Mouse (Mus musculus) spleen, postnatal 14 days (tissue): ENCODE measurements around the gene Rab40c.
A peak's percentile ranks its signal among the peaks of the same experiment; 100 is the strongest.

Source experiments
- DNase-seq, 2 experiments: peaks; one replicate each; pipeline ENCODE4 v3.0.0; 2021 to 2022; ENCODE audit warnings: low spot score in 2 of 2

The Rab40c gene

DNA sequence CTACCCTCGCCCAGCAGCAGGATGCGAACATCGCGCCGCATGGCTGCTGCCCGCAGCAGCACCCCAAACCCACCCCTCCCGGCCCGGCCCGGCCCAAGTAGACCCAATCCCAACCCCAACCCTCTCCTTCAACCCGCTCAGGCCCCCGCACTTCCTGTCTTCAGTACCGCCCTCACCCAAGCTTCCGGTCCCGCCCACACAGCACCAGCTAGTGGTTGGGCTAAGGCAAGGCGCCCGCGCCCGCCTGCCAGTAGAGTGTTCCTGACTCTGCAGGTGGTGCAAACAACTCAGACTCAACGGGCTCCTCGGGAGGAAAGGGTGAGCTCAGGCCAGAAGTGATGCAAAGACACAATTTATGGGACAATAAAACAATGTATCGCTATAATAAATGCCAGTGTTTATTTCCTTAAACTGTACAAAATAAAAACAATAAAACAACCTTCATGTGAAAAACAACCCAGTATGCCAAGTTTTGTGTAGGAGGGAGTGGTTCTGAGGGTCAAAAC, 75.1 kb downstream of the Rab40c start, which contains the start of gene Rhot2:
TSS of gene Rhot2 (minus strand) at position 456 of the 506 bp plus-strand sequence.
- peak; percentile 86 to 93 for DNase-seq

DNA sequence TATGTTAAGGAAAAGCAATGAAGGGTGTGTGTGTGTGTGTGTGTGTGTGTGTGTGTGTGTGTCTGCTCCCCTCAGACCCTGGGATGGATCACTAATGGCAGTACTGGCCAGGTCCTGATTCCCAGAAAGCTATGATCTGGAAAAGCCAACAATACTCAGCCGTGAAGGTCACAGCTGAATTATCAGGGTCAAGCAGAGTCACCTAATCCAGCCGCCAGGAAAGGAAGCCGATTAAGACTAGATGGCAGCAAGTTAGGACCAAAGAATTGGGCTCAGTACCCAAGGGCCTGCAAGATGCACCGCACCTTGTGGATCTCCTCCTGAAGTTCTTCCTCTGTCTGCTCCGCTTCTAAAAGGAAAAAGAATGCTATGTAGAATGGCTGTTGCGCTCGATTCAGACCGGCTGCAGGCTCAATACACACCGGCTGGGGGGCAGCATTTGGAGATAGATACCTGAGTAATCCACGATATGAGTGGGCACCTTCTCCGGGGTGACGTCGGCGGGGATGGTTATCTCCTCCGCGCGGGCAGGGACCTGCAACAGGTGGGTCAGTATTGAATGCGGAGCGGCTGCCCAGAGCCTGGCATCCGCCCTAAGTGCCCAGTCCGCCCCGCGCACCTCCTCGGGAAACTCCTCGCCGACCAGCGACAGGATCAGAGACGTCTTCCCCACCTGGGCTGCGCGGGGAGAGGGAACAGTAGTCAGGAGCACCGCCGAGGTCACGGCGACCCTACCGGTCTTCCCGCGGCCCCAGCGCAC, 75.7 kb downstream of the Rab40c start:
- no peak for DNase-seq

DNA sequence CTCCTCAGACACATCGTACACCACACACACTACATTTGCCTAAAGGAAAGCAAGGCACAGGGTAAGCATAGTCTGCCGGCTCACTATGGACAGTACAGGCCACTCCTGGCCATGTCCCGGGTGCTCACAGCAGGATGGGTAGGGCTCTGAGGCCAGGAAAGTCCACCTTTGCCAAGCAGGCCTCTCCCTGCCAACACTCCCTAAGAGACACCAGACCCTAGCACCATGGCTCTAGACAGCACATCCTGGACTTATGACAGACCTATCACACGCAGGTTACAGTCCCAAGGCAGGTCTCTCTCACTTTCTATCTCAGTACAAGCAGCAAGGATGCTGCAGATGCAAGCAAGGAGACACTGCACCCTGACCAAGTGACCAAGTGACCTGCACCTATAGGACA, 76.4 kb downstream of the Rab40c start:
- DNase-seq = no peak

DNA sequence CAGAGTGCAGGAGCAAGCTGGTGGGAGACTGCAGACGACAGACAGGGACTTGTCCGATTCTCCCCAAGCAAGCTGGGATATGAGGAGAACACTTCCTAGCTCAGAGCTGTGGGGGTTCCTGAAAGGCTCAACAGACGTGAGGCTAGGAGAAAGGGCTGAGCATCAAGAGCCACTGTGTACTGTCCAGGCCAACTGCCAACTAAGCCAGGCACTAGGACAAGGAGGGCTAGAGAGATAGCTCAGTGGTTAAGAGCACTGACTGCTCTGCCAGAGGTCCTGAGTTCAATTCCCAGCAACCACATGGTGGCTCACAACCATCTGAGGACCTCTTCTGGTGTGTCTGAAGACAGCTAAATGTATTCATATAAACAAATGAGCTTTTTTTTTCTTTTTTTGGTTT, 77.0 kb downstream of the Rab40c start:
- DNase-seq = no peak

DNA sequence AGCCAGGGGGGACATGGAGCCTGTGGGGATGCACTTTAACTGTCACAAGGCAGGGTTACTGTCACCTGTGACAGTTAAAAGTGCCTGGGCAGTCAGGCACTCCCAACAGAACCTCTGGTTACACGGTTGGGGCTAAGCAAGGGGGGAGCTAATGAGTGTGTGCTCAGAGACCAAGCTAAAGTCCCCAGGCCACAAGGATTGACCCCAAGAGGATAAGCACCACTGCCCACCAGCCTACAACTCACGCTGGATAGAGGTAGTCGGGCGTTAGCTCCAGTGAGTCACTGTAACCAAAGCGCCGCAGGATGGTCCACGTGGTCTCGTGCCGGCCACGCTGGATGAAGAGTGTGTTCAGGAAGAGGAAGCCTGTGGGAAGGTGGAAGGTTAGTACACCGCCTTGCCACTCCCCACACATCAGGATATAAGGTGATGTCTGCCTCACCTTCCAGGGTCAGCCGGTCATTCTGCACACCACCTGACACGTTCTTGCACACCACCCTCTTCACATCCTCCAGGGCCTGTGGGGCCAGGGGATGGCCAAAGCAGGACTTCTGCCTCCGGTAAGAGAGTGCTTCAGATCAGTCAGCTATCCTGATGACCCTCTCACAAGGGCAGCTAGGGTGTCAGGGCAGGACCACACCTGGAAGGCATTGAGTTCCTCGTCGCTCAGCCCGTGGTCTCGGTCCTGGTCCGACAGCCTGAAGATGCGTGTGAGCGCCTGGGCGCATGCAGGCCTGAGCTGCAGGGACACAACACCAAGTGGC, 78.2 kb downstream of the Rab40c start, which contains the start of gene Gm20683:
TSS of gene Gm20683 (minus strand) at position 647 of the 764 bp plus-strand sequence.
- no peak for DNase-seq

DNA sequence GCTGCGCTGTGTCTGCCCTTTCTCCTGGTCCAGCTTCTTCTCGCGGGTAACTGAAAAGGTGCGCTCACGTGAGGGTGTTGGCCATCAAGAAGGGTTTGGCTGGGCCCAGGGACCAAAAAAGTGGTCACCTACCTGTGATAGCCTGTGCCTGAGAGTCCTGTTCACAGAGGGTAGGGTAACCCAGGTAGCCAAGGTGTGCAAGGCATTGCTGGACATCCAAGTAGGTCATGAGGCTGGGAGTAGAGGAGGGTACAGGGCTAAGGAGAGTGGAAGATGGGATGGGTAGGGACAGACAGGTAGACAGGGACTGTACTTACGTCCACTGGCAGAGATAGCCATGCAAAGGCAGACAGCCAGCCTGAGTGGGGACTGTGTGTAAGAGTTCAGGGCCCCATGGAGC, 79.0 kb downstream of the Rab40c start:
- no peak for DNase-seq

DNA sequence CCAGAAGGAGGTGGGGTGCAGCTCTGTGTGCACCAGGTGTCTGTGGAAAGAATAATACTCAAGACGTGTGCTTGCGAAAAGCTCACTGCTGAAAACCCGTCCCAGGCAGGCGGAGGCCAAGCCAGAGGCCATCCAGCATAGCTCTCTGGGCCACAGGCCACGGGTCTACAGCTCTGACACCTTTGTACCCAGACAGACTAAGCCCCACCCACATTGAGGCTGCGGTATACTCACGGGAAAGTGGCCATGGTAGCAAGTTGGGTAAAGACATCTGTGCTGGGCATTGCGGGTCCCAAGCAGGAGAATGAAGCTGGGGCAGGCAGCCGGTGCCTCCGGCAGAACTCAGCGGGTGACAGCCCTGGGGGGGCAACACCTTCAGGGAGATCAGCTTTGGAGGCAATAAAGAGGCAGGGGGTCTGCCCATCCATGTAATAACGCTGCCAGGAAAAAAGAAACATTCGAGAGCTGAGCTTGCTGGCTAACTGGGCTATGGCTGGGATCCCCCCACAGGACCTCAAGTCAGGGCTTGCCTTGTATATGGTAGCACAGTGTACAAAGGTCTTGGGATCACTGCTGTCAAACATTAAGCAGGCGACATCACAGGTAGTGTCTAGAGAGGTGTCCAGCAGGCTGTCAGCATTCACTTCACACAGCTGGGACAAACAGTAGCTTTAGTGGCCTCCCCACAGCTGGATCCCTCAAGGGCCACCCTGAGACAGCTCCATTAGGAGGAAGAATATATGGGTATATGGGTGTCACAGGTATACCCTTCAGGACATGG, 79.9 kb downstream of the Rab40c start:
- no peak for DNase-seq

DNA sequence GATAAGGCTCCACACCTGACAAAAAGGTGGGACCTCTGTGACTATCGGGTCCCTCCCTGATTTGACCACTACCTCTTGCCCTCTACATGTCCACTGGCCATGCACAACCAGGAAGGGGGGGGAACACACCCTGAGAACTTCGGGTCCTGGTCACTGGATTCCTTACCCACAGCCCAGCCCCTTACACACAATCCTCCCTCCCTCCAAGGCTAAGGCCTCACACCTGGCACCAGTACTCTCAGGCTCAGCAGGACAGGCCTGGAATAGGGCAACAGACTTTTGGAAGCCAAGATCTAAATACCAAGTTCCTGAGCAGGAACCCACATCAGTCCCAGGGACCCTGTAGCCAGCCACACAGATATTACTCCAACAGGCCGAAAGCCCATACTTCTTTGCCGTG, 80.6 kb downstream of the Rab40c start:
- DNase-seq = no peak

DNA sequence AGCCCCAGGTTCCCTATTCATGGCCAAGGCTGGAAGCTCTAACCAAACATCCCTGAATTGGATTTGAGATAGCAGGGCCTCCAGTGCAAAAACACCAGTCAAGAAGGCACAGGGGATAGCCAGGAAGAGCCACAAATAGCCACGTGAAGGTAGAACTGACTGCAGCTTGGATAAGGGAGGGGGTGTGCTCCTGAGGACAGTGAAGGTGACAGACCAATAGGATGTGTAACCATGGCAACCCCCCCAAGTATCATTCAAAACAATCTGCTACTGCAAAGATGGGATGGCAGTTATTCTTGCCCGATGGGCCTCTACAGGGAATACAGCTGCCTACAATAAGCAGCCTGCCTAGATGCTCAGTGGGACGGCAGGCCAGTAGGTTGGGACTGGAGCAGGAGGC, 82.0 kb downstream of the Rab40c start:
- DNase-seq = no peak

DNA sequence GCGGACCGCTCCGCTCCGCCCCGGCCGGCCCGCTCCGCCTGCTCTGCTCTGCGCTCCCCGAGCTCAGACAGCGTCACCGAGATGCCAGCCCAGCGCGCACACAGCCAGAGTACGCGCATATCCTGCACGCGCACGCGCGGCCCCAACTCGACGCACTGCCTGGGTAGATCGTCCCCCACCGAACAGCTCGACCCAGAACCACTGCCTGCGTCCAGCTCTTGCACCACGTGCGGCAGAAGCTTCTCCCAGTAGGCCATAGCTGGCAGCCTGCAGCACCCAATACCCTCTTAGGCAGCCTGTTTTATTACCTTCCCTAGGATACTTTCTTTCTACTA, 82.5 kb downstream of the Rab40c start, which contains the start of gene Rhbdl1:
TSS of gene Rhbdl1 (minus strand) at position 220 of the 335 bp plus-strand sequence.
- no peak for DNase-seq

DNA sequence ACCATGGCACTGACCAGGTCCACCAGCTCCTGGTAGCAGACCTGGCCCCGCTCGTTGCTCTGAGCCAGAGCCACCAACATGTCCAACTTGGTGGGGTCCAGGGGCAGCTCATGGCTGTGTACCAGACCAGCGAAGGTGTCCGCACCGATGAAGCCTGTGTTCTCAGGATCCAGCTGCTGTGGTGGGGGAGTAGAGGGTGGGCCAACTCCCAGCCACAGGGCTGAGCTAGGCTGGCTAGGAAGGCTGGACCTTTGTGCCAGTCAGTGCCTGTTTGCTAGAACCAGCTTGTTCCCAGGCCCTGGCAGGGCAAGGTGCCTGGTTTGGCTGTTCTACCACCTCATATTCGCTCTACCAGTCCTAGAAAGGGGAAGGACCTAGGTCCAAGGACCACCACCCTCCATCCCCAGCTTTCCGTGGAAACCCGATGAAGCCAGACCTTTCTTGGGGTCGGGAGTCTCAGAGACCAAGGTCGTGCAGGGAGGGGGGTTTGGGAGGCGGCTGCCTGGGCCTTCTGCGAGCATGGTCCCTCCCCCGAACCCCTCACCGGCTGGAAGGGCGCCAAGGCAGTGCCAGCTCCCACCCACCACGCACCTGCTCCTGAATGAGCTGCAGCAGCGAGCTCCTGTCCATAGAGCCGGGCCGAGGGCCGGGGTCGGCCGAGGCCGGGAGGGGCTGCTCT, 83.0 kb downstream of the Rab40c start:
- DNase-seq = no peak

DNA sequence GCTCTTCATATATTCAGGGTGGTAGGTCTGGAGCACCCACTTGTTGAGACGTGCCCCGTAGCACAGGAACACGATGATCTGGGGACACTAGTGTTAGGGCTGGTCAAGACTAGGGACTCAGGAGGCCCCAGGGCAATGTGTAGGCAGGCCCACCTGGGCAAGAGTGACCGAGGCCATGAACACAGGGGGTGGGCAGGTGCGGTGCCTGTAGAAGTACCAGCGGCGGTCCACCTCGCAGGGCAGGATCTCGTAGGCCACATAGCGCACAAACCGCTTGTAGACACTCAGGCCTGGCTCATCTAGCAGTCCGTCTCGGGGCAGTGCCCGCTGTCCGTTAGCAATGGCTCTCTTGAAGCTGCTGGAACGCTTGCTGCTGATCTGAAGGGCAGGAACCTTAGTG, 83.7 kb downstream of the Rab40c start:
- DNase-seq = no peak

DNA sequence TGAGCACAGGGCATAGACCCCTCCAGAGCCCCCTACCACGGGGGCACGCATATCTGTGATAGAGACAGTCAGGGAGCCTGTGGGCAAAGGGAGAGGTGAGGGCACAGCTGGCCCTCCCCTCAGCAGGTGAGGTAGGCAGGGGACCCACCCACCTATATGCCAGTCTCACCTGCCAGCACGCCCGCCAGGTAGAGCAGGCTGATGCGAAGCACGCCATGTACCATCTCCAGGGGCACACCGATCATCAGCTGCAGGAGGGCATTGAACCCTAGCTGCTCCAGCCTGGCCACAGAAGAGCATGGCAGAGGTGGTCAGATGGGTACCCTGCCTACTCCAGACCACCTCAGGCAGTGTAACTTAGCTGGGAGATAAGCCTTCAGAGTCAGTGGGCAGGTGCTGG, 84.2 kb downstream of the Rab40c start:
- DNase-seq = no peak

DNA sequence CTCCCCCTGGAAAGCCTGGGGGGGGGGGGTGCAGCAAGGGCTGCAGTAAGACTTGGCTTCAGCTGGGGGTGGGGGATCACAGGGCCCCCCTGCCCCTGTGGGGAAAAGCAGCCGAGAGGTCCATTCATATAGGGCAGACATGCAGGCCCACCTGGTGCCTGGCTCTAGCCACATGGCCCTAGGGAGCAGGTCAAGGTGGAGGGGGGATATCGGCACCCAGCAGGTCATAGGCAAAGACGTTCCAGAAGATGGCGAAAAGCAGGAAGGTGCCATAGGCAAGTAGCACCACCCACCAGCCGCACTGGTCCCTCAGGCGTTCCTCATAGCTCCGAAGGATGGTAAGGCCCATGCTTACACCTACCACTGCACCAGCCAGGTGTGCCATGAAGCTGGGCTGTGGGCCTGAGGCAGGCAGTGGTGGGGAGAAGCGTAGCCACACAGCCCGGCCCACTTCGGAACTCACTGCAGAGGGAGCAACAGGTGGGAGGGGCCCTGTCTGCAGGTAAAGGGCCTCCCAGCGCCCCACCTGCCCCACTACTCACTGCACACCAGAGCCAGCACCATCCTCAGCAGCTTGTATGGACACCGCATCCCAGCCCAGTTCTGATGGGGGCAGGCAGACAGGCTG, 84.8 kb downstream of the Rab40c start:
- no peak for DNase-seq

DNA sequence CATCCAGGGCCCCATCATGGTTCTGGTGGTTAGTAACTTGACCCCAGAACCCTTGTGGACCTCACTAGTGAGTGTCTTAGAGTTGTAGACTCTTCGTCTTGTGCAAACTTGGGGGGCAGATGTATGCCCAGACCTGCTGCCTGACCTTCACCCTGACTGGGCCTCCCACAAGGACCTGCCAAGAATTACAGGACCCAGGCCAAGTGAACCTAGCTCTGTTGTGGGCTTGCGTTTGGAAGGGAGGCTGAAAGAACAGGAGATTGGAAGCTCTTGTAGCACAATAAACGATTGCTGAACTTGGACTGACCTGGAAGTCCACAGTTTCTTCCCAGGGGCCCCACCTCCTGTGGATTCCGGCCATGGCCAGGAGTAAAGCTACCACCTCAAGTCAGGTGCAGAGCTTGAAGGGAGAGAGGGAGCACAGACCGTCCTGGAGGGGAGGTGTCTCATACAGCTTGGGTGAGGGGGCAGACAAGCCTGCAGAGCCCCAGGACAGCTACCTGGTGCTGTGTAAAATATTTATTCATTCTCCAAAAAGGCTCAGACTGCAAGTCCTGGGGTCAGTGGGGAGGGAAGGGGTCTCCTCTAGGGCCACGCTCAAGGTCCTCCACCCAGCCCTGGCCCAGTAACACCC, 85.4 kb downstream of the Rab40c start:
- DNase-seq = no peak

DNA sequence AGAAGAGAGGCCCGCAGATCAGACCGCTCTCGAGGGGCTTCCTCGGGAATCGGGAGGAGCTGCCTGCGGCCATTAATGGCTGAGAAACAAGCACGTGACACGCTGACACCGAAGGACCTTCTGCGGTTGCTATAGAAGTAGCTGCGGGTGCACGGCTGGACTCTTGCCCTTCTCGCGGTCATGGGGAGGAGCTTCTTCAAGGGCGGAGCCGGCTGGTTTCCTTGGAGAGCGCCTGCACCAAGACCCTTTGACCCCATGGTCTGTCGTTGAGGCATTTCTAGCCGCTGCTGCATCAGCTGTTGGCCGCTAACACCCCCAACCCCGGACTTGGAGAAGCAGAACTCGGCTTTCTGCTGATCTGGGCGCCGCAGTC, 86.2 kb downstream of the Rab40c start, which contains the start of gene Stub1:
TSS of gene Stub1 (minus strand) at position 114 of the 373 bp plus-strand sequence.
- DNase-seq = peak; percentile 57 to 60

DNA sequence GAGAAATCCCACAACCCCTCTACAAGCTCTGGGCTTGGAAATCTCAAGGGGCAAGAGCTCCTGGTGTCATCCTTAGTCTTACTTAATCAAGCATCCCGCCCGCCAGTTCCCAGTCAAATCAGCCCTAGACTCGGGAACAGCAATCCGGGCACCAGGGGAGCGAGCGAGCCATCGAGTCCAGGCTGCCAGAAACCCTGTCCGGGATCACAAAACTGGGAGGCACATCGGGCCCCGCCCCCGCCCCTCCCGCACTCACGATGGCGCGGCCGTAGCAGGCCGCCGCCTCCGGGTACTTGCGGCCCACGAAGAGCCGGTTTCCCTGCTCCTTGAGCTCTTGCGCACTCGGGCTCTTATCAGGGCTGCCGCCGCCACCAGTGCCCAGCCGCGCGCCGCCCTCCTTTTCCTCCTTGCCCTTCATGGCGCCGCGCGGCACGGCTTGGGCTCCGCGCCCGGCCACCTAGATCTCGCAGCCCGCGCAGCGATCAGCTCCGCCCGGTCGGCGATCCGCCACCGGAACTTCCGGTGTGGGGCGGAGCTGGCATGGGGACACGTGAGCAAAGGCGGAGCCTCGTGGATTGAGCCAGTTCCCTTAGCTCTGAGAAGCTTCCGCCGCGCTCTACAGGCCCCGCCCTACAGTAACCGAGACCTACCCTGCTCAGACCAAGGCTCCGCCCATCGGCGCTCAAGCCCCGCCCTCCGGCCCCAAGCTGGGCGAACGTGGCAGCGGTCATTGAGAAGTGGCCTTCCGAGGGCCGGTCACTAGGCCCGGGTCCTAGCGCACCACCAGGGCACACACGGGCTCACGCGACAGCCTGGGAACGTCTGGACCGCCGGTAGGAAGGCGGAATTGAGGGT, 86.9 kb downstream of the Rab40c start:
- DNase-seq = peak; percentile 98
